Mouse (Mus musculus) c-Kit-positive CD71-negative TER-119-negative erythroid progenitor cells, embryonic 14.5 days (primary cell): ENCODE measurements at regions not wholly inside any gene's neighbourhood (a gene's known extent, or its start where the extent isn't known, plus 50 kb on each side); places are given as distances from the start of the nearest gene placed in this dataset.
A peak's percentile ranks its signal among the peaks of the same experiment; 100 is the strongest.

Experiments used
- DNase-seq: peaks from one replicate; pipeline ENCODE4 v3.0.0-alpha.2; 2013; ENCODE audit warnings: low read depth

DNA sequence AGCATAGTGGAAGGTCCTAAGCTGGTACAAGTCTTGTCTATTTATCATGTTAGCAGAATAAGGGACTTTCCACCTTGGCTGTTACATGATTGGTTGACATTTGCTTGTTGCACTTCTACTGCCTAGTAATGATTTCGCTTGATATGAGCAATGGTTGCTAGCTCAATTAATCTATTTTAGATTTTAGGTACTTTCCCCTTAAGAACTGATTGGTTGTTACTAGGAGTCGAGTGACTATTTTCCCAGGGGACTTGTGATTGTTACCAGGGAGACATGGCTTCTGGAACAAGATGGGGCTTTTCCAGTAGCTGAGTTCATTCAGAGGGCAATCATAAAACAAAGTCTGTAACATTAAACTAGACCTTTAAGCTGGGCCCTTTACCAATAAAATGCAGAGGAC, 100.9 kb downstream of the Nup35 start:
- DNase-seq, result no peak

GRCm38 (mm10) chr2:80724085-80724484, 107.0 kb downstream of the Nup35 start:
- DNase-seq, result no peak

DNA sequence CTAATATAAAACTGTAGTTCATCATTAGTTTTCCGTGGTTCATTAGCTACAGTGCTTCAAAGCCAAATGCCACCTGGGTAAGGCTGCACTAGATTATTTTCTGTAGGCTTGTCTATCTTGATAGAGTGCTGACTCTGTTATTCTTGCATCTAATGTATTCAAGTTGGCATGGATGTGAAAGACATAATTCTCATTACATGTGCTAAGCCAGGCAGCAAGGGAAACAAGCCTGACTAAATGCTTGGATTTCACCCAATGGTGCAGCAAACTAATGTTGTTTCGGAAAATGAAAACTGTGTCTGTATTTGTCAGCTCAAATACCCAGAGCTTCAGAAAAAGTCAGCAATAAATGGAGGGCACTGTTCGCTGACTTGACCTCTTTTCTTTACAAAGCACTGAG, 114.3 kb downstream of the Nup35 start:
- DNase-seq, result no peak

- no peak for DNase-seq
Measured at GRCm38 (mm10) chr2:80746737-80747136, 129.7 kb downstream of the Nup35 start.

DNA sequence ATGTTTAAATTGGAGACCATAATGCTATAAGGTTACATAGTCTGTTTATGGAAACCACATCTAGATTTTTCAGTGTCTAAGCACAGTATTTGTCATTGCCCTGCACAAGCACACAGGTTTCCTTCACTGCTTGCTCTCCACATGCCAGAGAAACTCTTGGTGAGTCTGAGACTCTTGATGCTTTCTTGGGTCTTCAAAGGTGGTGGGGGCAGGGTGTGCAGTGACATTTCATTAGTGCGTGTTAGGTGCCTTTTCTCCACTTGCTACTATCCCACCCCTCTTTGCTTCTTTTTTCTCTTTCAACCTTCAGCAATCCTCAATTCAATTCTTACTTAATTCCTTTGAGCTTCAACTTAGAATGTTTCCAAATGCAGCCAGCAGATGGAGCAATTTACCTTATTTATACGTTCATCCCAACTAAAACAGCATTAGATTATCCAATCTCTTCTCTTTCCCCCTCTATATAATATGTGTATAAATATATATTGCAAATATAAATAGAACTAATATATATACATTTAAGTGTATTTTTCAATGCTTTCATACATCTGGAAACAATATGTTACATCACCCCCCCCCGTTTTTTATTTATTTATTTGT, 145.1 kb downstream of the Nup35 start:
- DNase-seq, result peak; percentile 18

GRCm38 (mm10) chr2:80771176-80771575, 154.1 kb downstream of the Nup35 start:
- no peak for DNase-seq

DNA sequence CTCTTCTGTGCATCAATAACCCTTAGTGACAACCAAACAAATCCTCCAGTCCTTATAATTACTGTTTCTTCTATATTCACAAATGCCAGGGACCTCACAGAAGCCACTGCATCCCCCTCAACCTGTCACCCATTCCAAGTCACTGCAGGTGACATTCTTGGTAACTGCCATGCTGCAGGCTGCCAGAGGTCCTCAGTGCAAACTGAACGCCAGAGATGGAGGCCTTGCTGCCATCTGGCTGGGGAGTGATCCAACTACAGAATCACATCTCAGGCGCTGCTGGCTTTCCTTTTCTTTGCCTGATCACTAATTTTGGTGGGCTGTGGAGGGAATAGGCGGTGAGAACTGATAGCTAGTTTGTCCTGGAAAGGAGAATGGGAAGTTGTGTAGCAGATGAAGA, 155.4 kb downstream of the Nup35 start:
- DNase-seq, result no peak

- no peak for DNase-seq
Measured at GRCm38 (mm10) chr2:80786370-80786769, 169.3 kb downstream of the Nup35 start.

- DNase-seq, result no peak
Measured at GRCm38 (mm10) chr2:80793345-80794147, 176.5 kb downstream of the Nup35 start.

GRCm38 (mm10) chr2:80794148-80794507, 177.1 kb downstream of the Nup35 start:
- DNase-seq, result no peak

- DNase-seq, result no peak
Measured at GRCm38 (mm10) chr2:80819268-80819667, 202.2 kb downstream of the Nup35 start.

DNA sequence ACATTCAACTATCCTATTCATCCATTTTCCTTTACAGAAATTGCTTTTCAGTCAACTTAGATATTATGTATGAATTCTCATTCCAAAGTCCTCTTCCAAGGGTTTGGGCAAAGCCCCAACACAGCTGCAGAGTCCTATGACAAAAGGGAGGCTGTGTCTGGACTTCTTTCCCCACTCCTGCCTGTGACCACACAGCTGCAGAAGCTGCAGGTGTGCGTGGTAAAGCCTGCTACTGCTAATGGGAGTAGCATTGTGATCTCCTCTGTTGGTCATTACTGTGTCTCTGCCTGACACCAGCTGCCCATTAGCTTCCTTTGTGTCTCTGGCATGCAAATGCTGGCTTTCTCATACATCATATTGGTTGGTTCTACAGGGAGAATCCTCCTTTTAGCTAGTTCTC, 234.0 kb downstream of the Nup35 start:
- no peak for DNase-seq

- DNase-seq, result no peak
Measured at GRCm38 (mm10) chr2:80855214-80855613, 238.2 kb downstream of the Nup35 start.

DNA sequence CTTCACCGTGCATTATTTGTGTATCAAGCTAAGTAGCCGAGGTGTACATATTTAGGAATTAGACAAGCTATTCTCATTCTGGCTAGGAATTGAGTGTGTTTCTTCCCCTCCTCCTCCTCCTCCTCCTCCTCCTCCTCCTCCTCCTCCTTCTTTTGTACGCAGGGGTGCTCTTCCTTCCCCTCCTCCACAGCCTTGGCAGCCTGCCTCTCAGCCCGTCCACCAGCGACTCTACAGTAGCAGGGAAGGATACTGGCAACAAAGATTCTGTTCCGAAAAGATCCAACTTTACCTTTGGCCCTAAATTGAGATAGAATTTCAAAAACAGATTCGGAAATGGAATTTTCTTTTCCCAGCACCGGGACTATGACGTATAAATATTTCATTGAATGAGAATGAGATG, 253.0 kb downstream of the Nup35 start:
- no peak for DNase-seq

DNA sequence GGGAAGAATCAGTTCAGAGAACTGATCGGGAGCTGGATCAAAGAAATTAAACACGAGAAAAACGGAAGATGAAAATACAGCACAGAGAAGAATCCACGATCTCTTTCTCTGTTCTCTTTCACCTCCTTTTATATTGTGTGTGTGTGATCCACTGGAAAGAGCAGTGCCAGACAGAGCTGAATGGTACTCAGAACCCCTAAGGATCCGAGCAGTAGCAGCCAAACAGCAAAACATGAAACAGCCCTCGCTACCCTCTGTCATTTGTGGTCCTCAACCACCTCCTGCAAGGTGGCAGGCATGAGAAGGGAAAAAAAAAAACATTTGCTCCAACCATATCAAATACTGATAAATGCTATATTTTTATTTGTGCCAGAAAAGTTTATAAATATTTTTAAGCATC, 253.4 kb downstream of the Nup35 start:
- DNase-seq, result no peak

GRCm38 (mm10) chr2:80871356-80871755, 254.3 kb downstream of the Nup35 start:
- no peak for DNase-seq

DNA sequence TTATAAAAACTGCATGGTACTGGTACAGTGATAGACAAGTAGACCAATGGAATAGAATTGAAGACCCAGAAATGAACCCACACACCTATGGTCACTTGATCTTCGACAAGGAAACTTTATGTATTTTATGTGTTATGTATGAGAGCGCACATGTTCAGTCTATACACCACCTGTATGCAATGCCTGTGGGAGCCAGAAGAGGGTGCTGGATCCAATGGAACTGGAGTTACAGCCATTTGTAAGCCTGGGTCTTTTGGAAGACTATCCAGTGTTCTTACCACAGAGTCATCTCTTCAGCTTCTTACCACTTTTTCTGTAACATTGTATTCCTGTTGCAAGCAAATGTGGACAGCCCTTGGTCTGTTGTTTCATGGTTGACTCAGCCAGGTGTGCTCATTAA, 261.4 kb downstream of the Nup35 start:
- no peak for DNase-seq

DNA sequence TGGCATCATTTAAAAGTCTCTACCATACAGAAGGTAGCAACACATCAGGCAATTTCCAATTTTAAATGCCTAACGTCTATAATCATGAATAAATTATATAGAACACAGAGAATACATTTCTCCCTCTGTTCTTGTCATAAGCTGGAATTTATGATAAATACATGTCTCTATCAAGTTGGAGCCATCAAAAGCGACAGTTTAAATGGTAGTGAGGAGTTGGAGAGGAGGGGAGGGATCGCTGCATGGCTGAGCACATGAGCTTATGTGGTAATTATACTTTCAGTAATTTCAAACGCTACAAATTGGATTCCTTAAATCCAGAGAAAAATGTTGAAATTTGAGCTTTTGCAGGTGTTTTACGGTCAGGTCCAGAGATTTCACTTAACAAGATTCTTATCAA, 267.2 kb downstream of the Nup35 start:
- no peak for DNase-seq

- no peak for DNase-seq
Measured at GRCm38 (mm10) chr2:80902050-80902449, 285.0 kb downstream of the Nup35 start.

DNA sequence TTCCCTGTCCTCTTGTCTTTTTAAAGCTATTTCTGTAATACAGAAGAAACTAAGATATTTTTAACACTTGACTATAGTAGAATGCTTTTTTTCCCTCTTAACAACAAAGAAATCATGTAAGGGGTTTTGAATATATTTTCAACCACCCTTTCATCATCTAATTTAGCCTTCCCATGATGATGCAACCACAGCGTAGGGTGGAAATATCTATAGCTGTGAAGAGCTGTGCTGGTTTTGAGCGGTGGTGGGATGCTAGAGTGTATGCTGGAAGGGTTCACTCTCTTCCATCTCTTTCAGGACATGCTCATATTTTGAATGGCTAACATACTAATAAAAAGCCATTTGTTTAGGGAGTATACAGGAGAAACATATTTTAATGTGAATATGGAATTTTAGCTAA, 296.4 kb downstream of the Nup35 start:
- no peak for DNase-seq

GRCm38 (mm10) chr2:80945521-80945920, 328.5 kb downstream of the Nup35 start:
- no peak for DNase-seq

DNA sequence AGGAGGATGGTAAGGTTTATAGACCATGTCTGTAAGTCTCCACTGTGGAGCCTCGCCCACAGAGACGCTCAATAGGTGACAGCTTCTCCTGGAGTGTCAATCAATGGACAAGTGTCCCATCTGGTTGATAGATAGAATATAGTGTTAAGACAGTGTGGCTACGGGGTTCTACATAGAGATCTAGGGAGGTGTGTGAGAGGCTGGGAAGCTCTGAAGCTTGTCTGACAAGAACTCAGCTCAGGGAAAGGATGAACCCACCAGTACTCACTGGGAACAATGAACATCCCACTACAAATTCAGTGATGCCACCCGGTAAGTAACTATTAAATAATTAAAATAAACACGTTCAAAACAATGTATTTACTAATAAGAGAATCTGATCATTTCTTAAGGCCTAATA, 349.7 kb downstream of the Nup35 start:
- DNase-seq, result no peak

GRCm38 (mm10) chr2:80967260-80967659, 350.2 kb downstream of the Nup35 start:
- DNase-seq, result no peak

DNA sequence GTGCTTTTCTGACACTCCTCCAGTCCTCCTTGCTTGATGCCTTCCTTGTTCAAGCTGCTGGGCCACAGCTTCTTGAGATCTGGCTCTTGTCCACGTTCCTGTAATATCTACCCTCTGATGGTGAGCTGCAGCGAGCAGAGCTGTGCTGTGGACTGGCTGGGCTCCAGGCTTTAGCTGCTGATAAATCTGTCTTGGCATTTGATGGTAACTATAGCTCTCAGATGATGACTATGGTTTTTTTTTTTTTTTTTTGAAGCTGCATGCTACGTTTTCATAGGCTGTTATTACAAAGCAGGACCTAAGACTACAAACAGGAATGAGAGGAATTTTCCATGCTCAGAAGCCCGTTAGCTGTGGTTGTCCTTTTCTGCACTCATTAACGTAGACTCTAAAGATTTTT, 352.3 kb downstream of the Nup35 start:
- no peak for DNase-seq
